Mouse (Mus musculus): ENCODE measurements around the gene Hoxa11. TPM values are rescaled to one million over a fixed set of nuclear protein-coding genes. Genes with fewer than 3 reads are reported as not detected.

Gene Hoxa11
- total RNA-seq, 1 experiment from 2014 or later = not detected

- no peak for DNase-seq
Observed at GRCm38 (mm10) chr6:52232984-52233545, 12.5 kb downstream of the Hoxa11 start.

DNA sequence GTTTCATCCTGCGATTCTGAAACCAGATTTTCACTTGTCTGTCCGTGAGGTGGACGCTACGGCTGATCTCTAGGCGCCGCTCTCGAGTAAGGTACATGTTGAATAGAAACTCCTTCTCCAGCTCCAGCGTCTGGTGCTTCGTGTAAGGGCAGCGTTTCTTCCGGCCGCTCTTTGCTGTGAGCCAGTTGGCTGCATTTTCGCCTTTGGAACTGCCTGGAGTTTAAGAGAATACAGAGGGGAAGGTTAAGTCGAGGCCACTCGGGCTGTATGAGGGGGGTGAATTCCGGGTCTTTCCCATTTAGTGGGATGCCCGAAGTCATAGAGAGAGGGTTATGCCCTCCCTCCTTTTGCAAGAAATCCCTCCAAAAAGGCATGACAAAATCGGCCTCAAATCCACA lies 13.0 kb downstream of the Hoxa11 start:
- DNase-seq = no peak

GRCm38 (mm10) chr6:52231885-52232567 lies 13.6 kb downstream of the Hoxa11 start:
- no peak for DNase-seq

- DNase-seq = no peak
Observed at GRCm38 (mm10) chr6:52230516-52231165, 15.0 kb downstream of the Hoxa11 start, which contains the start of gene Hoxa9. TSS of gene Hoxa9 (minus strand) at chr6:52231089.

GRCm38 (mm10) chr6:52229558-52230416 lies 15.8 kb downstream of the Hoxa11 start:
- DNase-seq = no peak

DNA sequence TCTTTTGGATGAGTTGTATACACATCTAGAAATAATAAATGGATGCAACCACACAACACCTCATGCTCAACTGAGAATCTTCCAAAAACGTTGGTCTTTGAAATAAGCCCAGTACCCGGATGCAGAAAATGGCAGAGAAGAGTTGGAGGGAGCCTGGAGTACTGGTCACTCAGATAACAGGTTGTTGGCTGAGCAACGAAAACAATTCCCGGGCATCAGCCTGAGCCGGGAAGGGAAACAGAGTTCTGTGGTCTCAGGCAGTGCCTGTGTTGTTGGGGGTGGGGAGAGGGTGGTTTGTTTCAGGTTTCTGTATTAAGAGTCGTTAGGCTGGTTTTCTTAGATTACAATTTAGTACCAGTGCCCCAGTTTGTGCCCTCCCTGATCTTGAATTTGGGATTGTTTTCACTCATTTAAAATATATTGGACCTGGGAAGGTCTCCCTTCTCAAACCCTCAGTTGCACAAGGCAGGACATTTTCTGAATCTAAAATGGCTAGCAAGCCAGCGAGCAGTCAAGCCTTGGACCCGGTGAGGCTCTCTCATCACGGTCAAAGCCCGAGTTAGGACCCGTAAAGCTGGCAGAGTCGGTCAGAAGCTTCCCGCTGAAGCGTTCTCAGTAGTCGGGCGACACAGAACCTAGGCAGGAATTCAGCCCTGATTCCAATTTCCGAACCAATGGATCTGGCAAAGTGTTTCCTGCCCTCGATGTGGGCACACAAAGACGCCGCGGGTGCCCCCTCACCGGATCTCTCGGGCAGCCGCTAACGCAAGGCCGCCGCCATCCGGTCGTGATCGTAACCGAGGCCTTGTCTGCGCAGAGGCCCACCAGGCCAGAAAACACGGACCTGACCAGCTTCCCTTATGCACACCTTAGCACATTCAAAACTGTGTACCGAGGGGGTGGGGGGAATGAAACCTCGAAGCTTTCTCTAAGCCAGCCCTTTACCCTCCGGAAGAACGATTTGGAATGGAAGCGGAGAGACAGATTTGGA lies 16.8 kb downstream of the Hoxa11 start:
- DNase-seq = no peak

DNA sequence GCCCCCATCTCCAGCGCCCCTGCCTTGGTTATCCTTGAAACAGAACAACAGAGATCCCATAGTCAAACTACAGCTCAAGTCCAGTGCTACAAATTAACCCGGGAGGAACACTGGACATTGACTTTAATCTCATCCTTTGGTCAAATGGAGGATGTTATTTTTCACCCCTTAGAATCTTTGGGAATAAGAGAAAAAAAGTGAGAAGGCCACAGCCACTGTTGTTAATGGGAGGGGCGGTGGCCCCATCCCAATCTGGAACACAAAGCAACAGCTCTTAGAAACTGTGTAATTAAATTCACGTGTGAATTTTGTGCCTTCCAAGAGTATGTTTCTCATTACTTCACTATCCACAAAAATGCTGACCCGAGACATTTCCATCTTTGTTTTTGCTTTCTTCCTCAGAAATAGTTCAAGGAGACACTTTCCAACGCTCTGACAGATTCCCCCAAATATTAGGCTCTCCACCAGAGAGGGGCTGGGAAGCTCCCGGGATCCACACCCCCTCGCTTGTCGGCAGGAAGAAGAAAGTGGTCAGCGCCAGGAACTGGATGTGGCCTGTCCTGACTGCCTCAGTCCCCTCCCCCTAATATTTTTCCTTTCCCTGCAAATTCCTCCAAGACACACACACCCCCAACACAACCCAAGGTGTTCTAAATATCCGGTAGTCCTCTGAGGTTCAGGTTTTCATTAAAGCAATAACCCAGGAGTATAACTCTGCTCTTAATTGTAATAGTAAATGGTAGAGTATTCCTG lies 18.0 kb downstream of the Hoxa11 start:
- no peak for DNase-seq

DNA sequence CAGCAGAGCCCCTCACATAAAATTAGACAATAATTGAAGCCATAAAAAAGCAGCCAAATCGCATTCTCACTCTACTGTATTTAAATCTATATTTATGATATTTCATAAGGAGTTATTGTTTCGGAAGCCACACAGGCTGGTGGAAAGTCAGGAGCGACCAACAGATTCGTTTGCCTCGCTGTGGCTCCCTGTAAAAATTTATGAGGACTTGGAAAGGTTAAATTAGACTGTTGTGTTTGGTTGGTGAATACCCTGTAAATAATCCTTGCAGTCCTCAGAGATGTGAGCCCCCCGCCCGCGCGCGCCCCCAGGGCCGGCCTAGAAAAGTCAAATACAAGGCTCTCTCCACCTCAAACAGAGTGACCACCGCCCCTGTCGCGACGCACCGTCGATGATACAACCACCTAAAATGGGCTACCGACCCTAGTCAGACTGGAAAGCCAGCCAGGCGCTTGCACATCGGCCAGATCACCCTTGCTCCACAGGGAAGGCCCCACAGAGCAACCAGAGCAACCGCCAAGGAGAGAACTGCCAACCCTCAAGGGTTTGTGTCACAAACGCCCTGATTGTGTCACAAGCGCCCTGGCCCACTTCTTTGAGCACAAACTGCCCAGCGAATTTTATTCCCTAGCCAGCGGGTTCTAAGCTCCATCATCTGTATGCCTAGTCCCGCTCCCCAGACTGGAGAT lies 18.9 kb downstream of the Hoxa11 start:
- peak; percentile 73 for DNase-seq

GRCm38 (mm10) chr6:52225612-52226568 lies 19.7 kb downstream of the Hoxa11 start:
- DNase-seq = peak; percentile 78

- no peak for DNase-seq
Observed at GRCm38 (mm10) chr6:52224895-52225611, 20.6 kb downstream of the Hoxa11 start.

DNA sequence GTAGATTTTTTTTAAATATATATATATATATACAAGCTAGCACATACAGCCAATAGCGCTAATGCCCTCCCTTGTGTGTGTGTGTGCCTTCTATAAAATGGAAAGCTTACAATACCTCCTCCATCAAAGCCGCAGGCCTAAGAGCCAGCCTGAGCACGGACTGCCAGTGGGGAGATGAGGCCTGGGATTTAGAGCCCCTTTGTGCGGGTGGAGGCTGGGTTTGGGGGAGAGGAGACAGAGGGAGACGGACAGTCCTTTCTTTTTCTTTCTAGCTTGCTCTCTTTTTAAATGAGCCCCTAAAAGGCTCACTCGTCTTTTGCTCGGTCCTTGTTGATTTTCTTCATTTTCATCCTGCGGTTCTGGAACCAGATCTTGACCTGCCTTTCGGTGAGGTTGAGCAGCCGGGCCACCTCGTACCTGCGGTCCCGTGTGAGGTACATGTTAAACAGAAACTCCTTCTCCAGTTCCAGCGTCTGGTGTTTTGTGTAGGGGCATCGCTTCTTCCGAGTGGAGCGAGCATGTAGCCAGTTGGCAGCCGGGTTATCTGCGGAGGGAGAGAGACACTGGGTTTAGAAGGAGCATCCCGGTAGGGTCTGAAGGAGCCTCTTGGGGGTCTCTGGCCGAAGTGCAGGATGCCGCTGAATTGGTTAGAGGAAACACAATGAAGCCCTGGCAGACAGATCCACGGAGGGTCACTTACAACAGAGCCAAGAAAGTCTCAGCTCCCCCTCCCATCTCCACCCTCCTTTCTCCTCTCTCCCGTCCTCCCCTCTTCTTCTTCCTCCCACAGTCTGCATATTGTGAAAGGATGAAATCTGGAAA lies 21.5 kb downstream of the Hoxa11 start:
- DNase-seq = no peak

GRCm38 (mm10) chr6:52222729-52223128 lies 22.9 kb downstream of the Hoxa11 start:
- DNase-seq = no peak

GRCm38 (mm10) chr6:52221993-52222685 lies 23.5 kb downstream of the Hoxa11 start:
- DNase-seq = no peak

DNA sequence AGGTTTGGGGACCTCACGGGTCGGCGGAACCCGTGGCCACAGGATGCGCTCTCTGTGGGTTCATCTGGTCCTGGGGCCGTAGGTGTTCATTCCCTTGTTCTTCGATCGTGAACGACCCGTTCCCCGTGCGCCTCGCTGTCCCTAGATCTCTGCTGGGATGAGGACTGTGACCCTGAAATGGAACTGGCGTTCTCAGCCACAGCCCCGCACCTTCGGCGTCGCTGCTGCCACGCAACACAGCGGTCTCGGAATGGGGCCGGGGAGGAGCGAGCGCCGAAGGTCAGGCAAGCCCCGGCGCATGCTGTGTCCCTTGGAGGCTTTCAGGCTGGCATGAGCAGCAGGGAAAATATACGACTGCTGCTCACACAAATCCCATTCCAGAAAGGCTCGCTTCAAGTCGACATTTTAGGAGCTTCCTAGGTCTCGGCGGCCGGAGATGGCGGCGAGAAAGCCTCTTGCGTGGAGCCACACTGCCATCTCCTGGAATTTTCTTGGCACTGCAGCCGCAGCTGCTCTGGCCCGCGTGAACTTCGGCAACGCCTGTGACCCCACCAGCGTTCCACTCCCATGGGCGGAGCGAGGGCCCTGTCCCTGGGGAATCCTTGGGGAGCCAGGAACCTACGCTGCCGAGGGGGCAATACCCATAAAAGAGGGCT lies 24.1 kb downstream of the Hoxa11 start, which contains the start of gene Hoxa7:
TSS of gene Hoxa7 (minus strand) at position 518 of the 656 bp plus-strand sequence.
- DNase-seq = peak; percentile 93

DNA sequence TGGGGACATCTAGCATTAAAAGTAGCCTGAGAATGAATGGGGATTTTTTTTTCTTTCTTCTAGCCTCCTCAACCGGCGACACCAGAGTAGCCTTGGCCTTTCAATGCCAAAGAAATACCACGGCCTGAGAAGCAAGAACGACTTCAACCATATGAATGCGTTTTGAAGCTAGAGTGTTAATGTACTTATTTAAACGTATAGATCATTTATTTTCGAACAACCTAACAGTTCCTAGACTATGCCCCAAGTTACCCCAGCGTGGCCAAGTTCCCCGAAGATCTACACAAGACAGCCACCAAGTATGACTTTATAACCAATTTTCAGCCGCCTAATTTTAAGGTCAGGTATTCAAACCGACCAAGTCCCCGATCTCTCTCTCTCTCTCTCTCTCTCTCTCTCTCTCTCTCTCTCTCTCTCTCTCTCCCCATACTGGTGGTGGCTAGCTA lies 24.7 kb downstream of the Hoxa11 start:
- DNase-seq = no peak
